Mouse (Mus musculus) heart, adult 9 months (tissue): ENCODE data around the gene Flt1.

Experiments
- DNase-seq, 2 experiments: peaks; one replicate each; pipeline ENCODE4 v3.0.0; 2022; ENCODE audit warnings: low spot score in 2 of 2

The Flt1 gene

GRCm38 (mm10) chr5:147725831-147726700 lies at the start of gene Flt1:
Gene Flt1, minus strand, starts transcription at chr5:147726011.
- peak; percentile 82 to 90 for DNase-seq

DNA sequence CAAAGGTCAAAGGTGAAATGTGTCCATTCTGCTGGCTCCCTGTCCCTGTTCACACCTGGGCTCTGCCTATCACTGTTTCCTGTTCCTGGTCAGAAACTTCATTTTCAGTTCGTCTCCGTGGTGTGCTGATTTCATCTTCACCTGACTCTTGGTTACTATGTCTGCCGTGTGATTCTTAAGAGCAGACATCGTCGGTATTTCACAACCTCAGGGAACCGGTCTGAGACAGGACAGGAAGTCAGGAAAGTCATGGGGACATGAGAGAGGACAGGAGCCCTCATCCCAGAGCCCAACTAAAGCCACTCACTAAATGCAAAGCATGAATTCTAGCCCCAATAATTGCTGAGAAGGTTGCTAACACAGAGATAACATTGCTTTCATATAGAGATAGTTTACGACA lies 49.4 kb upstream of the Flt1 start:
- no peak for DNase-seq

DNA sequence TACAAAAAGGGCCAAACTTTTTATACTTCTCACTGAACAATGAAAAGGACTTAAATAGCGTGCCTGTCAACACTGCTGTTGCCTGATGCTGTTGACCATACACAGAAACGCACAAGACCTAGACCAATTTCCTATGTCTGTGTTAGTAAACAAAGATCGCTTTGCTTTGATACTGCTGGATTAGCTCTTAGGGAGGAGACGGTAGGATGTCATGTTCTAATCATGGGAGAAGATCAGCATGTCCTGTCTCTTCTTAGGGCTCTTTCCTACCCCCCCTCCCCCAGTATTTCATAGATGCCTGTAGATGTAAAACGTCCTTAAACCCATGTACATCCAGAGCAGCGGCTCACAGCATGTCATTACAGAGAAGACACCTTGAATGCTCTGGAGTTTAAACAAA lies 44.1 kb upstream of the Flt1 start:
- no peak for DNase-seq

DNA sequence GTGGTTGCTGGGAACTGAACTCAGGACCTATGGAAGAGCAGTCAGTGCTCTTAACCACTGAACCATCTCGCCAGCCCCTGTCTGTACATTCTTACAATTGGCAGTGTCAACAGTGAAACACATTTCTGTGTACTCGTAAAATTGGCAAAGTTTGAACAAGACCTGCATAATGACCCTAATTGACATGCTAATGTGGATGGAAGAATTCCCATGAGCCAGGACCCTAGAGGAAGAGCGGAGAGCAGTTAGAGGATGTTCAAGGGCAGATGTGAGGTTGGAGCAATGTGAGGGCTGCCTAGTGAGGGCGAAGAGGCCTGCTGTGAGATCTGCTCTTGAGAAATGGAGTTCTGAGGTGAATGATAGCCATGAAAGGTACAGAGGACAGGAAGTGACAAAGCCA lies 38.2 kb upstream of the Flt1 start:
- no peak for DNase-seq

DNA sequence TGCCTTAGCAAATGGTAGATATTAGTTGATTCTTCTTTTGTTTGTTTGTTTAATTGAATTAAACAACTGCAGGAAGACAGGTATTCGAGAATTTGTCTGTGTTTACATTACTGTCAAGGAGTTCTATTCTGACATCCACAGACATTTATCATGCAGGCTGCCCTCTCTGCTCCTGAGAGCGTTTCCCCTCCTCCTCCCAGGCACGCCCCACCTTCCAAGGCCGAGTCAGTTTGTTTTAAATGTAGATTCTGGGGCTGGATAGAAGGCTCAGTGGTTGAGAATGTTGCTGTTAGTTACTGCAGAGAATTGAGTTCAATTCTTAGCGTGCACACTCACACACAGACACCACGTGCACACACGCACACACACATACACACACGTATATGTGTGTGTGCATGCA lies 36.2 kb upstream of the Flt1 start:
- DNase-seq: no peak

DNA sequence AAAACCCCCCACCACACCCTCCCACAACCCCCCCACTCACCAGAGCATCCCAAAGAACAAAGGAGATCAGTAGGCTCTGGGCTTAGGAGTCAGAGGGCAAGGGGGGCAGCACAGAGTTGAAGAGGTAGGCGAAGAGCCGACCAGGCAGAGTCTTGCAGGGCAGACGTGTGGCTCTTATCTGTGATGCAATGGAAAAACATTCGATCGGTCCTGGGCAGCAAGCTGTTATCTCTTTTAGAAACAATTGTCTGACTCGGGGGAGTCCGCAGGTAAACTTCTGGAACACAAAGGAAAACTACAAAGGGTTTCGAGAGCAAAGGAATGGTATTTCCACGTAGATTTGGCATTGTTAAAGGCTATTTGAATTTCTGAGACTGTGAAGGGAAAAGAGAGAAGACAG lies 35.5 kb upstream of the Flt1 start:
- no peak for DNase-seq

DNA sequence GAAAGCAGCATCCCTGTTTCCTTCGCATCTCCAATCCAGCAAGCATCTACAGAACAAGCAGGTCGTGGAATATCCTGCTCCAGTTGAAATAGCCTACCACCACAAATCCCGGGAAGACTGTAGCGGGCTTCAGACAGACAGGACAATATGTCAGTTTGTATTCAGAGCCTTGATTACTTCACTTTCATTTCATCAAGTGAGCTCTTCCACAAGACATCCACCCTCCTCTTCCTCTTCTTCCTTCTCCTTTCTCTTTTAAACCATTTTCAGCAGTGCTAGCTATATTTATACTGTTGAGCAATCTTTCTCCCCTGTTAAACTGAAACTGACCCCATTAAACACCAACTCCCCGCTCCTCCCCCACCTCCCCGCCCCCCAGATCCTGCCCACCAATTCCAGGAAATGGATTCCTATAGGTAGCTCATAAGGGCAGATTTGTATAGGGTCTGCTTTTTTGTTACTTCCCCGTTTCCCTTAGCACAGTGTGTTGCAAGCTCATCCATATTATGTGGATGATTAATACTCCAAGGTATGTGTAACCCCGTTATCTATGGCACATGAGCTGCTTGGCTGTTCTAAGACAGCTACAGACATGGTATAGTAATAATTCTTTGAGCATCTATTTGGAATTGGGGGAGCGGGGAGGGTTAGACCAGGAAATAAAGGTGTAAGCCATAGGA lies 33.0 kb upstream of the Flt1 start:
- DNase-seq: no peak

DNA sequence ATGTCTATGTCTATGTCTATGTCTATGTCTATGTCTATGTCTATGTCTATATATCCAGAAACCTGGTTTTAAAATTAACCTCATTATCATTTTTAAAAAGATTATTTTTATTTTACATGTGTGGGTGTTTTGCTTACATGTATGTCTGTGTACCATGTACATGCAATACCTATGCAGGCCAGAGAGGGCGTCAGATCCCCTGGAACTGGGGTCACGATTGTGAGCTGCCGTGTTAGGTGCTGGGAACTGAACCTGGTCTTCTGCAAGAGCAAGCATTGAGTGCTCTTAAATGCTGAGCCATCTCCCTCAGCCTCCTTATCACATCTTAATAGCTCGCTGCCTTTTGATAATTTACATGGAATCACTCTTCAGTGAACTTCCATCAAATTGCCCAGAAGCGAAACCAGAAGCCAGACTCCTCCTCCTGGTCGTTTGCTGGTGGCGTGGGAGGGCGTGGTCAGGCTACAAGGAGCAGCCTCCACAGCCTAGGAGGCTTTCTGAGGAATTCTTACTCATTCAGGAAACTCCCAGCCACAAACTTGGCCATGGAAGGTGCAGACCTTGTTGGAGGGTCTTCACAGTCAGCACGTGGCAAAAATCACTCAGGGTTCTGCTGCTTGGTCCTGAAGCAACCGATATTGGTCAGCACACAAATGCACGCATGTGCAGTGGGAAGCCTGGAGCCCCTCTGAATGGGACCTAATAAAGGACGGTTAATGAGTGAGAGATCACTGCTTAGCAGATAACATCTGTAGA lies 32.2 kb upstream of the Flt1 start:
- DNase-seq: peak; percentile 48 to 64

GRCm38 (mm10) chr5:147752914-147753341 lies 27.1 kb upstream of the Flt1 start:
- peak in 1 of 2 experiments; percentile 45 for DNase-seq

DNA sequence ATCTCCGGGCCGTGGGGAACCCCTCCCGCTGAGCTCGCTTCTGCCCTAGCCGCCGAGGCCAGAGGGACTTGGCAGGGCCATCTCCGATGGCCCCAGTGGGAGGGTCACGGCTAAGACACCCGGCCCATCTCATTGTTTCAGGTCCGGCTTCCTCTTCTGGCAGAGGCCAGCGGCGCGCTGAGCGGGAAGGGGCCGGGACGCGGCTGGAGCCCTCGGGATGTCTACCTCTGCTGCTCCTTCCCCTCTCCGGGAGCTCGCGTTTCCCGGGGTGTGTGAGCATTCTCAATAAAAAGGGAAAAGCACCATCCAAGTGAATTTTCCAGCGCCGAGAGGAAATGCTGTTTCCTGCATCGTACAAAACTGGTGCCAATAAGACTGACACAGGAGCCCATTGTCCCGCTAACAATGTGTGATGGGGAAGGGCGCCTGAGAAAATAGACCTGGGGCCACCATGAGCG lies 25.9 kb upstream of the Flt1 start:
- DNase-seq: peak; percentile 82 to 93

DNA sequence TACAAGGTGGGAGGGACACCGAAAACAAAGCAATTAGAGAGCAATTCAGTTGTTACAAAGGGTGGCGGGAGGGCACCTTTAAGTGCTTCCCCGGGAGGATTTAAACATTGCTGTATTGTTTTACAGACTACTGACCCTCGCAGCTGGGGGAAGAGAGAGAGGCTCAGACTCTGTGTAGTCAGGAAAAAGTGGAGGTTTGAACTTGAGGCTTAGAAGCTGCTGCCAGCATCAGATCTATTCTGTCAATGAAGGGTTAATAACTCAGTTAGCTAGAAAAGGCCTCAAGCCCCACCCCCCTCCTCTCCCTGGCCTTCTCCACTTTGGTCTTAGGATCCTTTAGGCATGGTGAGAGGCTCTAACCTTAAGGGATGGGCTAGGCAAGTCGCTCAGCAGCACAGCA lies 24.2 kb upstream of the Flt1 start:
- no peak for DNase-seq

GRCm38 (mm10) chr5:147748081-147748581 lies 22.3 kb upstream of the Flt1 start:
- DNase-seq: peak; percentile 59 to 67

GRCm38 (mm10) chr5:147744900-147745653 lies 19.3 kb upstream of the Flt1 start:
- no peak for DNase-seq

GRCm38 (mm10) chr5:147742468-147743111 lies 16.8 kb upstream of the Flt1 start:
- DNase-seq: no peak

GRCm38 (mm10) chr5:147736766-147737280 lies 11.0 kb upstream of the Flt1 start:
- no peak for DNase-seq

DNA sequence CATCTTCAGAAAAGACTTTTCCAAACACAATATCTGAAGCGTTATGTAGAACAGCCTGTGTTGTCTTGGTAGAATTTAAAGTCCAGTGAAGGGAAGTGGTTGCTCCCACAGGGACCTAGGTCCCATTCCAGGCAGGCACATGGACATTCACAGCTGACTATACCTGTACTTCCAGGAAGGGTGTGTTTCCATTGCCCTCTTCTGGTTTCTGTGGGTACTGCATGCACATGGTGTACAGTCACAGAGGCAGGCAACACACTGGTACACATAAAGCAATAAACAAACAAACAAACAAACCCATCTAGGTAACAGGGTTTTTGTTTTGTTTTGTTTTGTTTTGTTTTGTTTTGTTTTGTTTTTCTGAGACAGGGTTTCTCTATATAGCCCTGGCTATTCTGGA lies 7.9 kb upstream of the Flt1 start:
- DNase-seq: no peak

DNA sequence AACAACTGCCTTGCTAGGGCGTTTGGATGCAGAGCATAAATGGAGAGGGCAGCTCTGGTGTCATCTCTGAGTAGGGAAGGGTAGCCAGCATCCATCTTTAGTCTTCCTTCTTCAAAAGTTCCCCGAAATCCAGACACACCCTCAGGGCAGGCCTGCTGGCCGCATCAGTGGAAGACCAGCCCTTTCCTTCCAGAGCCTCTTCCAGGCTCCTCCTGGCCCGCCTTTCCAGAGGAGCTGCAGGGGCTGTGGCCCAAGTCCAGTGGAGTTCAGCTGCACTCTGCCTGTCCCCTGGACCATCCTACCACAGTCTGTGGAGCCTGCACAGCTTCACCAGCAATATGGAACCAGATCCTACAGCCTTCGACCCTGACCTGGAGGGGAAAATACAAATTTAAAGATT lies 7.1 kb upstream of the Flt1 start:
- DNase-seq: peak in 1 of 2 experiments; percentile 34

DNA sequence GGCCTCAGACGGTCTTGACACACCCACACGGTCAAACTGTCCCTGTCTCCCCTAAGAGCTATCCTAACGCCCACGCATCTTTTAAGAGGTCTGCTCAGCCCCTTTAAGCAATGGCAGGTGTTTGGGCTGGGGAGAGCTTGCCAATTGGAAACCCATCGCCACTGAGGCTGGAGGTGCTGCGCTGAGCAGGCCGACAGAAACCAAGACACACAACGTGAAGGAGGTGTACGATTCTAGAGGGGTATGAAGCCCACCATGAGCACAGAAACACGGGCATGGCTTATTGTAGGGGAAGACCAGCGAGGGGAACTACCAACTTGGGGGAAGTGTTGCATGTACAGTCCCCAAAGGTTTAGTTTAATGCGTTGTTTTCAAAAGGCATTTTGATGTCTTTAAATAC lies 1.7 kb upstream of the Flt1 start:
- no peak for DNase-seq

GRCm38 (mm10) chr5:147726701-147727393 lies 1.0 kb upstream of the Flt1 start:
- DNase-seq: no peak
